8 mouse cellular contexts compared by ENCODE assay signal in genomic region chr11:86807505-86807989, GRCm38 (mm10). TPM values are rescaled to one million over a fixed set of nuclear protein-coding genes. Genes with fewer than 3 reads are reported as not detected.
DNase-seq lines count a peak whose midpoint lies in the region; ATAC-seq lines count a peak whose summit lies in the region.

Dhx40 (minus strand) TSS chr11:86807746.

- peak; percentile 93 for DNase-seq in CD4-positive helper T cell, adult 2 months (ENCODE audit: low read depth, low spot score)
- DNase-seq in brain, embryonic 18.5 days (ENCODE audit: low read depth, low spot score): peak; percentile 76
- DNase-seq in kidney, postnatal 10 days: peak; percentile 97
- peak; percentile 91 to 92 for DNase-seq in natural killer cell, adult 2 months (ENCODE audit: low spot score in 2 of 2)

- H3K36me3 ChIP-seq in heart, embryonic 13.5 days: peaks cover 34% of the 10 kb centered on the region
- peaks cover 14% of the 10 kb centered on the region for H3K36me3 ChIP-seq in liver, embryonic 12.5 days
- H3K36me3 ChIP-seq in stomach, embryonic 15.5 days: 0 out of 2 replicates have a peak, but pooled peaks cover 7% of the 10 kb centered on the region

- H3K27ac ChIP-seq in heart, embryonic 13.5 days (replicated peaks): peak within 1 kb of the TSS; percentile 59
- peak within 1 kb of the TSS; percentile 80 for H3K27ac ChIP-seq in liver, embryonic 12.5 days
- peak within 1 kb of the TSS; percentile 75; the same call in 1 of the 2 replicates for H3K27ac ChIP-seq in stomach, embryonic 15.5 days

- no peaks in the 10 kb centered on the region for H3K9me3 ChIP-seq in heart, embryonic 13.5 days
- H3K9me3 ChIP-seq in liver, embryonic 12.5 days (replicated peaks): no peaks in the 10 kb centered on the region
- H3K9me3 ChIP-seq in stomach, embryonic 15.5 days: no peaks in the 10 kb centered on the region

- peaks cover 7% of the 10 kb centered on the region for H3K4me1 ChIP-seq in heart, embryonic 13.5 days
- peaks cover 13% of the 10 kb centered on the region for H3K4me1 ChIP-seq in liver, embryonic 12.5 days
- peaks cover 5% of the 10 kb centered on the region; the same call in 1 of the 2 replicates for H3K4me1 ChIP-seq in stomach, embryonic 15.5 days

- H3K9ac ChIP-seq in heart, embryonic 13.5 days: peak within 1 kb of the TSS; percentile 83
- peak within 1 kb of the TSS; percentile 72 for H3K9ac ChIP-seq in liver, embryonic 12.5 days
- peak within 1 kb of the TSS; percentile 71 for H3K9ac ChIP-seq in stomach, embryonic 15.5 days

- peak within 1 kb of the TSS; percentile 88 for H3K4me3 ChIP-seq in heart, embryonic 13.5 days
- peak within 1 kb of the TSS; percentile 86 for H3K4me3 ChIP-seq in liver, embryonic 12.5 days
- peak within 1 kb of the TSS; percentile 98 for H3K4me3 ChIP-seq in stomach, embryonic 15.5 days (replicated peaks)

- ATAC-seq in erythroid progenitor cell, adult 5-6 weeks (replicated peaks; ENCODE audit: low FRiP score, poor library complexity, severe bottlenecking): peak; percentile 98
- ATAC-seq in heart, embryonic 13.5 days (ENCODE audit: extremely low read depth, insufficient number of reproducible peaks, low FRiP score, low TSS enrichment): peak; percentile 95
- ATAC-seq in liver, embryonic 12.5 days: peak; percentile 93
- ATAC-seq in stomach, embryonic 15.5 days (ENCODE audit: insufficient read depth, low FRiP score, low read depth): peak; percentile 96

- H3K4me2 ChIP-seq in heart, embryonic 13.5 days: peak within 1 kb of the TSS; percentile 91
- H3K4me2 ChIP-seq in liver, embryonic 12.5 days: peak within 1 kb of the TSS; percentile 82
- peak within 1 kb of the TSS; percentile 89 for H3K4me2 ChIP-seq in stomach, embryonic 15.5 days

- H3K27me3 ChIP-seq in heart, embryonic 13.5 days (replicated peaks): no peaks in the 10 kb centered on the region
- H3K27me3 ChIP-seq in liver, embryonic 12.5 days (replicated peaks): peaks cover 5% of the 10 kb centered on the region; the same call in 1 of the 2 replicates
- no peaks in the 10 kb centered on the region for H3K27me3 ChIP-seq in stomach, embryonic 15.5 days (replicated peaks)

- WGBS in heart, embryonic 13.5 days: 4% methylated on average over 40 of the region's 40 CpGs
- 6% methylated on average over 40 of the region's 40 CpGs for WGBS in liver, embryonic 12.5 days (ENCODE audit: insufficient replicate concordance)
- 4% methylated on average over 40 of the region's 40 CpGs for WGBS in stomach, embryonic 15.5 days

RNA-seq across cellular contexts. Expression of gene Dhx40, which starts in this region (rescaled TPM):
- total RNA-seq in erythroid progenitor cell, adult 5-6 weeks (2015; ENCODE audit: low replicate concordance): 11.5 and 26.8 TPM in 2 replicates
- 20.6 and 22.7 TPM in 2 replicates for total RNA-seq in erythroid progenitor cell, adult 5-6 weeks (2017; ENCODE audit: low replicate concordance)
- 13.5 and 14.0 TPM in 2 replicates for polyA plus RNA-seq in heart, embryonic 13.5 days (2015; fragmentation: Nextera tagmentation; extraction: Ambion mirVana)
- 10.0 TPM in 2 replicates for polyA plus RNA-seq in liver, embryonic 12.5 days (2016; fragmentation: Nextera tagmentation; extraction: Ambion mirVana)
- 17.6 and 19.1 TPM in 2 replicates for polyA plus RNA-seq in stomach, embryonic 15.5 days (2015; fragmentation: Nextera tagmentation; extraction: Ambion mirVana)

Comparison
In these comparisons a context has a peak if more than half of its experiments do, and no peak if none do; other contexts are left out.
1. Peak in every context shown above with its lines: DNase-seq, ATAC-seq, H3K4me3 ChIP-seq and H3K27ac ChIP-seq.